Mouse (Mus musculus): ENCODE results near the gene Gimap7.

Gene Gimap7

GRCm38 (mm10) chr6:48689320-48689719 lies 29.1 kb upstream of the Gimap7 start:
- no peak for DNase-seq (ENCODE audit: low read depth, low spot score)

DNA sequence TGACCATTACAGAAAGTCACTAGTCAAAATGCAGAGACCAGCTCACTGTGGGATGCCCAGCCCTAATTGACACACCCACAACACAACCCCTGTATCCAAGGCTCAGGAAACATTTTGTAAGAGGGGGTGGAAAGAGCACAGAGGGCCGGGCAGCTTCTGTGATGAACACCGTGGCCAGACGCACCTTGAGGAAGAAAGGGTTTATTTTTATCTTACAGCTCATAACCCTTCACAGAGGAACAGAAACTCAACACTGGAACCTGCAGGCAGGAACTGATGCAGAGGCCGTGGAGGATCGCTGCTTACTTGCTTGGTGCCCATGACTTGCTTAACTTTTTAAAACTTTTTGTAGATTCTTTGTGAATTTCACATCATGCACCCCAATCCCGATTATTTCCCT lies 25.5 kb upstream of the Gimap7 start:
- DNase-seq (ENCODE audit: low read depth, low spot score): no peak

DNA sequence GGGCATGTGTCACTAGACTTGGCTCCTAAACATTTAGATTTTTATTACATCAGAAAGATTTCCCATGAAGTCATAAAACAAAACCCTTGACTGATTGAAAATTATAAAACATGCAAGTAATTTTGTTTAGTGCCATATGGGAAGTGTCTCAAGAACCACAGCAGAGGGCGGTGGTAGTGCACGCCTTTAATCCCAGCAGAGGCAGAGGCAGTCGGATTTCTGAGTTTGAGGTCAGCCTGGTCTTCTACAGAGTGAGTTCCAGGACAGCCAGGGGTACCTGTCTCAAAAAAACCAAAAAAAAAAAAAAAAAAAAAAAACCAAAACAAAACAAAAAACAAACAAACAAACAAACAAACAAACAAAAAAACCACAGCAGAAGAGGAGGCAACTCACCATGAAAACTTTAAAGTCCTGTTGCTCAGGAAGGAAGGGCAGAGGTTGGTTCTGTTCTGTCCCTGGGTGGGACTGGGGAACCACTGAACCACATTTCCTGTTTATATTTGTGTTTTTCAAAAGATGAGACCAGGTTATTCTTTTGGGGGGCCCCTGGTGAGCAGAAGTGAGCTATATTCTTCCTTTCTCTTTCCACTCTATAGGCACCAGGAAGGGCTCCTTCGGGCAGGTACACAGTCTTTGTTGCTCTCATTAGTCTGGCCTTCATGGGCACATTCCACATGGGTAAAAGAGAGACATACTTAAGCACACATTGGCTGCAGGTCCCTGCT lies 21.4 kb upstream of the Gimap7 start:
- no peak for DNase-seq (ENCODE audit: low read depth, low spot score)

DNA sequence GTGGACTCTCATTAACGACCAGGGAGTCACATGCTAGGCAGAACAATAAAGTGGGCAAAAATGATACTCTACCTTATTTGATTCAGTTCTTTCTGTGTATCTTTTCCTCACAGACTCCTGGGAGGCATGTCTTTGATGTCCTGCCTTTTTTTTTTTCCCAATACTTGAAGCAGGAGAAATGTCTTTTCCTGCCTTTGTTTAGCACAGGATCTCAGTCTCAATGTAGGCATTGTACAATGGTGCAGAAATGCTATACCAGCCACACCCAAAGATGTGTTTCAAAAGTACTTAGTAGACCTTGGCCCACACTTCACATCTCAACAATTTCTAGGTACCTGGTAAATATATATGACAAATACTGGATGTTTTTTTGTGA lies 20.9 kb upstream of the Gimap7 start:
- DNase-seq (ENCODE audit: low read depth, low spot score): no peak

DNA sequence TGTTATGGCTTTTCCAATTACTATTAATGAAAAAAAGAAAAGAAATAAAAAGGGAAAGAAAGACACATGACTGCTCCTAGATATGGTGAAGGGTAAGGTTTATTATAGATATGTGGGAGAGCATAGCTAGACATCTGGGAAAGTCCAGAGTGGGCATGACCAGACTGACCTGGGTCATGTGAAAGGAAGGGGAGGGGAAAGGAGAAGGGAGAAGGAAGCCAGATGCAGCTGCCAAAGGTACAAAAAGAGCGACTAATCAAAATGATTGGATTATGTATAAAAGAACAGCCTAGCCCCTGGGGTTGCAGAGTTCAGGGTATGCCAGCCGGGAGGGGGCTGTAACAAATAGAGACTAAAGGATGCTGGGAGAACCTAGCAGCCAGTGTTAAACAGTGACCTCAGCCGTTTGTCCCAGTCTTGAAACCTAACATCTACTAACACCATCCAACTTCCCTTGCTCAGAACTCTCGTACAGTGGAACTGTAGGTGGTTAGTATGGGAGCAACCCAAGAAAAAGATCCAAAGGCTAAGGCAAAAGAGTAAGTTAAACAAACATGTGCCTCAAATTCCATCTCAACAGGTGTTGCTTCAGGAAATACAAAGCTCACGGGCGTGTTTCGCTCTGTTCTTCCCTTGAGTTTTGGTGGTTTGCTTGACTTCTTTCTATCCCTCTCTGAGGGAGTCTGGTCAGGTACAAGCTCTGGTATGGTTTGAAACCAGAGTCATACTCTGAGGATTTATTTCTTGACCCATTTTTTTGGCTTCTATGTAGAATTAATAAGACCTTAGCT lies 20.2 kb upstream of the Gimap7 start:
- no peak for DNase-seq (ENCODE audit: low read depth, low spot score)

DNA sequence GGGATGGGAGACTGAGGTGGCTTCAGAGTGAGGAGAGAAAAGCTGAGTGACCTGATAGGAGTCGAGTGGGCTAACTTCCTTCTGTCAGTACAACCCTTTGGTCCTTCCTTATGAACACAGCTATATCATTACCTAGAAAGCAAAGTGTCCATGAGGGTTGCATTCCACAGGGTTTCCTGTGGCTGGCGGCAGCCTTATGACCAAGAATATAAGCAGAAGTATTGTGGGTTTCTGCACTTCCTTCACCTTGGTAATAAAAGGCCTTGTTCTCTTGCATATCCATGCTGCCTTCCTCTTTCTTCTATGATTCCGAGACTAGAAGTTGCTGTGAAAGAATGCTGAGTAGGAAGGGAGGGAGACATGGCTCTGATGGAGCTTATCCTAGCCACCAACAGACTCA lies 19.5 kb upstream of the Gimap7 start:
- no peak for DNase-seq (ENCODE audit: low read depth, low spot score)

DNA sequence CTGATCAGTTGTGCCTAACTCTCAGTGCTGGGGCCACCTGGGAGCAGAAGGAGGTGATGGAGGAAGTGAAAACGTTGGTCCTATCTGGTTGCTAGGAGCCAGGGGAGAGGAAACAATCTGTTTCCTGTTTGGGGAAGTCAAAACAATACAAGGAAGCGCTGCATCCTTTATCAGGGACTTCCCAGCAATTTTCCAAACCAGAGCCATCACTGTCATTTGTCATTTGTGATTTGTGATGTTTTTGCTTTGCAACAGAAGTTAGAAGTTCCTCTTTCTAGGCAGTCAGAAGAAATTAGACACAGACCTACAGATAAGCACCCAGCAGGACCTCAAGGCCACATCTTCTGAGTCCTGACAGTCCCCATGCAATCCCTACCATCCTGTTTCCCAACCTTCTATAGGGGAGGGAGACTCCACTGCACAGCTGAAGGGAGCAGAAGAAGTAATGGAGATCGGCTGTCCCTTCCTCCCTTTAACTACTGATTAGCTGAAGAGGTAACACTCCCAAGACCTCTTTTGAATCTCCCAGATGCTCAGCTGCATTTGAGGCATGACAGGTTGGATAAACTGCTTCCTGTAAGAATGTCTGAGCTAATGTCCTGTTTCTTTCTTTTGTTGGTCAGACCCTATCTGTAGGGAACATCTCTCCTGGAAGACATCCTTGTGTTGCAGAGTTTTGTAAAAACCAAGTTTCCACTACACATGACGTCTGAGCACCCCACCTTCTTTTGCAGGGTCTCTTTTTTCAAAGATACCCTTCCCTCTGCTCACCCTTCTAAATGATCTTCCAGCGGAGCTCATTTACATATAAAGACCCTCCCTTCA lies 18.0 kb upstream of the Gimap7 start:
- DNase-seq (ENCODE audit: low read depth, low spot score): no peak

- no peak for DNase-seq (ENCODE audit: low read depth, low spot score)
These were observed 16.3 kb upstream of the Gimap7 start for GRCm38 (mm10) chr6:48702146-48702545.

GRCm38 (mm10) chr6:48702601-48703000 lies 15.8 kb upstream of the Gimap7 start:
- DNase-seq (ENCODE audit: low read depth, low spot score): no peak

DNA sequence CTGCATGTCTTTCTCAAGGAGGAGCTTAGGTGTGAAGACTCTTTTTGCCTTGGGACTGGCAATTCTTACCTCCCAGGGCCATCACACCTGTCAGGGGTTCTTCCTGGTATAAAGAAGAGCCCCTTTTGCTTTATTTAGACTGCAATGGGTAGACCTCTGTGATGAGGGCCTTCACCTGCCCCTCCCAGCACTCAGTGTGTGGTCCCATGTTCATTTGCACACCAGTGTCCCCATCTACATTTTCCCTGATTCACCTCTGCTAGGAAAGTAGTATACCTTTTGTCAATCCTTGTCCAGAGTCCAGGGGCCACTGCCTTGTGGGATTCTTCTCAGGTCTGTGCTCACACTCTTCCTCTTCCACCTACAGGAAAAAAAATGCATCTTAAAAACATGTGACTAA lies 14.3 kb upstream of the Gimap7 start:
- no peak for DNase-seq (ENCODE audit: low read depth, low spot score)

- no peak for DNase-seq (ENCODE audit: low read depth, low spot score)
These were observed 12.3 kb upstream of the Gimap7 start for GRCm38 (mm10) chr6:48706130-48706529.

DNA sequence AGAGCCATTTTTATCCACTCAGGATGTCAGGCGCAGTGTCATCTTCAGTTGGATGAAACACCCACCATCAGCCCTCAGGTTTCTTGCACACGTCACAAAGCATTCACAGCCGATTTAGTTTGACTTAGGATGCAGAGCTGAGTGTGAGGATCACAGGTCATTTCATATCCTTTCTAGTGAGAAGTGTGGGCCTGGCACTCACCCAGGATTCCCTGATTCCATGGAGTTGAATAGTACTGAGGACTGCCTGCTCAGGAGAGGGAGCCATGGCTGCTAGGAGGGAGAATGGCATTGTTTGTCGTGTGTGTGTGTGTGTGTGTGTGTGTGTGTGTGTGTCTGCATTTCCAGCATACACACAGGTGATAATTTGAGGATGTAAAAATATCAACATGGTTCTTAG lies 1.9 kb downstream of the Gimap7 start:
- DNase-seq (ENCODE audit: low read depth, low spot score): no peak

- no peak for DNase-seq (ENCODE audit: low read depth, low spot score)
These were observed 5.0 kb downstream of the Gimap7 start for GRCm38 (mm10) chr6:48723468-48723867.

DNA sequence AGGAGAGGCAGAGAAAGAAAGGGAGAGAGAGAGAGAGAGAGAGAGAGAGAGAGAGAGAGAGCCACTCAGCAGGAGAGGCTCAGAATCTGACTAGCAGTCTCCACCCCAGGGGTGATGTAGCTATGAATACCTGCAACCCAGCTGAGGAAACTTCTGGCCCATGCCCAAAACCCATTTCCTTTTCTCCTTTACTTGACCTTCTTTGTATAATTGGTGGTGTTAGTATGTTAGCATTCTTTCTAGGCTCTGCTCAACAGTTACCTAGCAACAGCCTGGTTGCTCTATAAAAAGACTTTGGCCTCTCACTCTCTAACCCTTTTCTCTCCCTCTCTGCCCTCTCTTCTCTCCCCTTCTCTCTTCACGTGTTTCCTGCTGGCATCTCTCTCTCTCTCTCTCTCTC lies 7.1 kb downstream of the Gimap7 start:
- DNase-seq (ENCODE audit: low read depth, low spot score): no peak

GRCm38 (mm10) chr6:48727761-48728160 lies 9.3 kb downstream of the Gimap7 start:
- DNase-seq (ENCODE audit: low read depth, low spot score): no peak

DNA sequence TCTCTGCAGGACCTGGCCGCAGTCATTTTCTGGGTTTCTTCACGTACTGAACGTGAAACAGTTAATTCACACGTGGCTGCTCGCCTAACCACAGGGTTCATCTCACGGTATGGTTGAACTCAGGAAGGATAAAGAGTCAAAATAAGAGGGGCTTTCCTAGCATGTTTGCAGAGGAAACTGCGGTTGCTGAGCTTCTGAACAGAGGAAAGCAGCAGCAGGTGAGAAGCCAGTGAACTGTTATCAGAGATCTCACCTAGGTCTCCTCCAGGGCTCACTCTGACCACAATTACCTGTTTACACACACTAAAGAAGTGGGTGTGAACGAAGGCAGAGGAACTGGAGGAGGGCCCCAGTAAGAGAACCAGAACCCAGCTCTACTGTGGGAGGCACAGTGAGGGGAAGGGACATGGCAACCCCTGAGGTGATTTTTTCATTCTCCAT lies 14.5 kb downstream of the Gimap7 start:
- no peak for DNase-seq (ENCODE audit: low read depth, low spot score)

DNA sequence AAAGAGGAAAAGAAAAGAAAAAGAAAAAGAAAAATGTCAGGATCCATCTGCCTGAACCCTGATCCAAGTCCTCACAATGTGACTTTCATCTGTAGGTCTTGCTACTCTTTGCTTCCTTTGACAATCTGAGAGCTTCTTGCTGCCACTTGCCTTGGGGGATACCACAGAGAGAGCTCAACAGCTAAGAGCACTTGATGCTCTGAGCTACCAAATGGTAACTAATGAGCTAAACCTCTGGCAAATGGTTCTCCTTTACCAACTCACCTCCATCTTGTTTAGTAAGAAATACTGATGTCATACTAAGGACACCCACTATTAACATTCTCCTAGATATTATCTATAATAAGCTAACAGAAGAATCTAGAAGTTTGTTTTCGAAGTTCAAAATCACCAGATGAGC lies 15.2 kb downstream of the Gimap7 start:
- DNase-seq (ENCODE audit: low read depth, low spot score): no peak

GRCm38 (mm10) chr6:48737053-48737452 lies 18.6 kb downstream of the Gimap7 start:
- DNase-seq (ENCODE audit: low read depth, low spot score): no peak

GRCm38 (mm10) chr6:48737688-48738087 lies 19.3 kb downstream of the Gimap7 start:
- no peak for DNase-seq (ENCODE audit: low read depth, low spot score)

DNA sequence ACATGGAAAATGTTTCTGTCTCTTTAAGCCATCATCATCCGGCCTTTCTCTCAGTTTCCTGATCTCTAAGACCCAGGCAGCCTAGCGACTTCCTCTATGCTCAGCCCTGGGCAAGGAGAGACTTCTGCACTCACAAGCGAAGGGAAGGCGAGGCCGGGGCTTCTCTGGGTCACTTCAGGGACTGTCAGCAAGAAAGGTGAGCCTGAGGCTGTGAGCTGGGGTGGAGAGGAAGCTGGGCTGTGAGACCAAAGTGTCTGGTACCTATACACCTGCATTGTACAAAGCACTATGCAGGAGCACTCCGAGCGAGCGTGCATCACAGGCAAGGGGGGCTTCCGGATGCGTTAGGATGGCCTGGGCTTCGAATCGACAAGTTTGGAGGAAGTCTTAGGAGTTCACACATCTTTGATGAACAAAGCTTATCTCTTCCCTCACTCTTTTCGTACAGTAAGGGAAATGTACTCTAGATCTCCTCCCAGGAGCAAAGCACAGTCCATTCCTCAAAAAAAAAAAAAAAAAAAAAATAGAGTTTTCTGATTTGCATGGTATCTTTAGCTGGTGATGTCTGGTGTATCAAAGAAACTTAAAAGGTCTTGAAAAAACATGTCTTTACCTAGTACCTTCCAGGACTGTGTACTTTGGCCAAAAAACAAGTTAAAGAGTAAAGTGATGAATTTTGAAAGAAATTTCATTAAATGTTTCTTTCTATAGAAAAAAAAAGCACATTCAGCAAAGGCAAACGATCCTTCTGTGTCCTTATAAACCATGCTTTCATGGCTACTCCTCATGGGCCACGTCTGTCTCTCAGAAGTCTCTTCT lies 20.7 kb downstream of the Gimap7 start, which contains the start of gene Gimap1:
Gimap1 (plus strand) TSS at position 94 of the 819 bp plus-strand sequence.
- DNase-seq (ENCODE audit: low read depth, low spot score): no peak

DNA sequence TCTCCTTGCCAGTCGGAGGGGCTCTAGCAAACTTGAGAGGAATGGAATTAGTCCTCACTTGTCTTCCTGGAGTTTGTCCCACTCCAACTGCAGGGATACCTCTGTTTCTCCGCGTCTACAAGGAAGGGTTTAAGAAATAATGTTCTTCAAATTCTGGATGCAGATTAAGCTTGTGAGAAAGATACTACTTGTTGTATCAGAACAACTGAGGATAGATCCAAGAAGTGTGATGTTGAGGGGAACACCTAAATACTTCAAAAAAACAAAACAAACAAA lies 21.3 kb downstream of the Gimap7 start:
- DNase-seq (ENCODE audit: low read depth, low spot score): no peak

Measured in c-Kit-negative CD71-positive TER-119-positive erythroid progenitor cells, embryonic 14.5 days (primary cell).